In the genomic region with DNA sequence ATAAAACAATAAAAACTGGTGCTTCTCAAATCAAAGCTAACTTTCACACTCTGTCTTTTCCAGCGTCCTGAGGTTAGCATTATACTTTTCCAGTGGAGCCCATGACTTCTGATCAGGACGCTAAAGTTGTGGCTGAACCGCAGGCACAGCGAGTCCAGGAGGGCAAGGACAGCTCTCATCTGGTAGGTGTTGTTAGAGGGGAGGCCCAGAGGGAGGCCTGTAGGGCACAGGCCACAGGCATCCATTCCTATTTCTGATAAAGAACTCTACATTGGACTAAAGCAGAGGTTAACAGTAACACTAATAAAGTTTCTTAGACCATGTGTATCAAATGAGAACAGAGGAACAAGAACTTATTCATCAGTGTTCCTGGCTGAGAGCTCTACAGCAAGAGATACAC, we compare ENCODE assay signal across 28 mouse cellular contexts. TPM values are rescaled to one million over a fixed set of nuclear protein-coding genes. Genes with fewer than 3 reads are reported as not detected.
DNase-seq lines count a peak whose midpoint lies in the region; ATAC-seq and TF ChIP-seq lines count a peak whose summit lies in the region.
"Had no signal": no experiment of that assay in that cellular context is flagged by ENCODE, and none has a peak within 500 bp of the region (broad histone marks: within the 10 kb centered on the region; RNA-seq: fewer than 3 reads in every experiment).

No protein-coding gene starts in this region.

- H3K4me1 ChIP-seq in intestine, embryonic 16.5 days (ENCODE audit: control insufficient read depth, insufficient read depth, low read length), result peaks cover 13% of the 10 kb centered on the region; the same call in 1 of the 2 replicates
- no peaks in the 10 kb centered on the region for H3K4me1 ChIP-seq in intestine, embryonic 15.5 days (replicated peaks)
- H3K4me1 ChIP-seq in liver, postnatal 0 days (ENCODE audit: insufficient read depth), result peaks cover 22% of the 10 kb centered on the region; the same call in 1 of the 2 replicates
- no peaks in the 10 kb centered on the region for H3K4me1 ChIP-seq in lung, postnatal 0 days (ENCODE audit: insufficient read depth, low read depth, low read length)
- H3K4me1 ChIP-seq: embryonic facial prominence, embryonic 13.5 days; embryonic facial prominence, embryonic 15.5 days; forebrain, embryonic 10.5 days; forebrain, embryonic 12.5 days had no signal

- no peak overlapping the region for H3K9ac ChIP-seq in intestine, embryonic 16.5 days (ENCODE audit: low read depth, low read length)
- no peak overlapping the region for H3K9ac ChIP-seq in intestine, embryonic 15.5 days
- H3K9ac ChIP-seq in liver, postnatal 0 days (replicated peaks), result 0 out of 2 replicates have a peak overlapping the region, but pooled peaks have one; percentile 5
- no peak overlapping the region for H3K9ac ChIP-seq in lung, postnatal 0 days (replicated peaks; ENCODE audit: low read depth)
- H3K9ac ChIP-seq: embryonic facial prominence, embryonic 13.5 days; embryonic facial prominence, embryonic 15.5 days; forebrain, embryonic 12.5 days had no signal

- H3K4me3 ChIP-seq in intestine, embryonic 16.5 days (ENCODE audit: low read length), result no peak overlapping the region
- no peak overlapping the region for H3K4me3 ChIP-seq in intestine, embryonic 15.5 days (replicated peaks)
- no peak overlapping the region for H3K4me3 ChIP-seq in liver, postnatal 0 days (ENCODE audit: low read depth, low read length)
- H3K4me3 ChIP-seq in lung, postnatal 0 days (ENCODE audit: low read depth, low read length), result no peak overlapping the region
- H3K4me3 ChIP-seq: embryonic facial prominence, embryonic 13.5 days; embryonic facial prominence, embryonic 15.5 days; erythroblast, embryonic 14.5 days; forebrain, embryonic 10.5 days; forebrain, embryonic 12.5 days had no signal

- WGBS in intestine, embryonic 16.5 days, result 86% methylated on average over 4 of the region's 4 CpGs
- 91% methylated on average over 4 of the region's 4 CpGs for WGBS in intestine, embryonic 15.5 days
- 70% methylated on average over 4 of the region's 4 CpGs for WGBS in liver, postnatal 0 days (ENCODE audit: insufficient replicate concordance)
- 91% methylated on average over 4 of the region's 4 CpGs for WGBS in lung, postnatal 0 days

- H3K27me3 ChIP-seq in intestine, embryonic 16.5 days (replicated peaks; ENCODE audit: control insufficient read depth, insufficient read depth, low read length), result no peaks in the 10 kb centered on the region
- no peaks in the 10 kb centered on the region for H3K27me3 ChIP-seq in intestine, embryonic 15.5 days (replicated peaks)
- H3K27me3 ChIP-seq in liver, postnatal 0 days (ENCODE audit: insufficient read depth, low read length), result no peaks in the 10 kb centered on the region
- no peaks in the 10 kb centered on the region for H3K27me3 ChIP-seq in lung, postnatal 0 days (replicated peaks; ENCODE audit: insufficient read depth, low read length)
- H3K27me3 ChIP-seq: CH12.LX; embryonic facial prominence, embryonic 13.5 days; embryonic facial prominence, embryonic 15.5 days; forebrain, embryonic 12.5 days; Patski had no signal

- no peak for TF ChIP-seq CTCF in liver, postnatal 0 days (IDR thresholded peaks at IDR 0.05; ENCODE audit: low read depth)
- no peak for TF ChIP-seq CTCF in lung, postnatal 0 days (IDR thresholded peaks at IDR 0.05)

- intact Hi-C loops in heart, postnatal 14 days (cut with DNase I), result no loop called here

- H3K36me3 ChIP-seq in intestine, embryonic 16.5 days (ENCODE audit: control insufficient read depth, insufficient read depth, low read length), result peaks cover 2% of the 10 kb centered on the region; the same call in 1 of the 2 replicates
- H3K36me3 ChIP-seq in intestine, embryonic 15.5 days, result 0 out of 2 replicates have a peak, but pooled peaks cover 9% of the 10 kb centered on the region
- H3K36me3 ChIP-seq in liver, postnatal 0 days (replicated peaks; ENCODE audit: insufficient read depth, low read length), result peaks cover 39% of the 10 kb centered on the region
- H3K36me3 ChIP-seq in lung, postnatal 0 days (ENCODE audit: insufficient read depth, low read length), result peaks cover 14% of the 10 kb centered on the region

- H3K9me3 ChIP-seq in intestine, embryonic 16.5 days (ENCODE audit: control insufficient read depth, low read length), result no peaks in the 10 kb centered on the region
- H3K9me3 ChIP-seq in intestine, embryonic 15.5 days, result no peaks in the 10 kb centered on the region
- H3K9me3 ChIP-seq in liver, postnatal 0 days (ENCODE audit: low read length), result no peaks in the 10 kb centered on the region
- H3K9me3 ChIP-seq in lung, postnatal 0 days (ENCODE audit: low read length), result no peaks in the 10 kb centered on the region
- H3K9me3 ChIP-seq: embryonic facial prominence, embryonic 13.5 days; embryonic facial prominence, embryonic 15.5 days; forebrain, embryonic 10.5 days; forebrain, embryonic 12.5 days; G1E had no signal

- peak; percentile 75 for DNase-seq in heart, adult 11 months
- no peak for DNase-seq in heart, postnatal 14 days
- DNase-seq in liver, postnatal 0 days, result no peak
- no peak for DNase-seq in liver
- DNase-seq in lung, postnatal 0 days (ENCODE audit: low spot score), result no peak
- no peak for DNase-seq in lung, postnatal 36 days
- DNase-seq: adrenal gland, adult 8-10 months; adrenal gland, postnatal 14 days; adrenal gland, postnatal 36 days; B cell, adult 2 months; cerebellum, adult 11-12 months; cerebellum, adult 2 months; cerebellum, adult 9-10 months; cerebellum, postnatal 10 days; cerebellum, postnatal 25 days had no signal

- peak; percentile 68 for ATAC-seq in intestine, embryonic 16.5 days
- ATAC-seq in intestine, embryonic 15.5 days, result no peak
- no peak for ATAC-seq in liver, postnatal 0 days
- ATAC-seq in lung, postnatal 0 days, result no peak
- ATAC-seq: activated CD4-positive, CD25-positive, alpha-beta regulatory T cell, adult 4 months; CD4-positive, CD25-positive, alpha-beta regulatory T cell, adult 4 months; forebrain, embryonic 14.5 days; Patski had no signal

- no peak overlapping the region for H3K27ac ChIP-seq in intestine, embryonic 16.5 days (ENCODE audit: low read length)
- H3K27ac ChIP-seq in intestine, embryonic 15.5 days, result no peak overlapping the region
- 0 out of 2 replicates have a peak overlapping the region, but pooled peaks have one; percentile 26 for H3K27ac ChIP-seq in liver, postnatal 0 days (ENCODE audit: low read depth)
- peak overlapping the region; percentile 52; the same call in 1 of the 2 replicates for H3K27ac ChIP-seq in lung, postnatal 0 days (ENCODE audit: low read length)
- H3K27ac ChIP-seq: embryonic facial prominence, embryonic 13.5 days; embryonic facial prominence, embryonic 15.5 days; forebrain, embryonic 10.5 days; forebrain, embryonic 12.5 days had no signal

- no peak overlapping the region for H3K4me2 ChIP-seq in intestine, embryonic 16.5 days (ENCODE audit: low read depth, low read length)
- no peak overlapping the region for H3K4me2 ChIP-seq in intestine, embryonic 15.5 days (replicated peaks)
- no peak overlapping the region for H3K4me2 ChIP-seq in liver, postnatal 0 days (ENCODE audit: low read depth, low read length)
- no peak overlapping the region for H3K4me2 ChIP-seq in lung, postnatal 0 days (replicated peaks; ENCODE audit: low read depth, low read length)
- H3K4me2 ChIP-seq: embryonic facial prominence, embryonic 13.5 days; embryonic facial prominence, embryonic 15.5 days; forebrain, embryonic 12.5 days had no signal

- TF ChIP-seq EP300 in liver, postnatal 0 days (IDR thresholded peaks at IDR 0.05; ENCODE audit: low read depth), result no peak
- no peak for TF ChIP-seq EP300 in lung, postnatal 0 days (IDR thresholded peaks at IDR 0.05)

RNA-seq across cellular contexts. Expression of gene Larp4b, which starts 28.4 kb away (rescaled TPM):
- 10 to 100 TPM; 69.9 to 78.9 TPM for total RNA-seq in heart, postnatal 14 days (2021)
- 32.1 and 36.6 TPM in 2 replicates for polyA plus RNA-seq in intestine, embryonic 16.5 days (2015; fragmentation: Nextera tagmentation; extraction: Ambion mirVana)
- polyA plus RNA-seq in intestine, embryonic 15.5 days (2015; fragmentation: Nextera tagmentation; extraction: Ambion mirVana), result 37.6 and 38.3 TPM in 2 replicates
- 17.4 and 20.3 TPM in 2 replicates for polyA plus RNA-seq in liver, postnatal 0 days (2015; fragmentation: Nextera tagmentation; extraction: Ambion mirVana)
- 27.2 and 27.7 TPM in 2 replicates for polyA plus RNA-seq in lung, postnatal 0 days (2015; fragmentation: Nextera tagmentation; extraction: Ambion mirVana)

Comparison
In these comparisons a context has a peak if more than half of its experiments do, and no peak if none do; other contexts are left out.
1. H3K27ac ChIP-seq: peak in liver, postnatal 0 days (single experiment) and lung, postnatal 0 days (single experiment); none in intestine, embryonic 16.5 days (single experiment) and intestine, embryonic 15.5 days (single experiment).